Mouse (Mus musculus): ENCODE results near the gene Med4. TPM values are rescaled to one million over a fixed set of nuclear protein-coding genes. Genes with fewer than 3 reads are reported as not detected.

The Med4 gene
- total RNA-seq, 4 experiments from 2014 or later, result 10.1 to 14.5 (median 12.7) TPM

GRCm38 (mm10) chr14:73553122-73553696, 43.4 kb downstream of the Med4 start:
- no peak for DNase-seq (ENCODE audit: low spot score in 2 of 2)

Other genes starting within 250 kb of the Med4 start
- 10 to 100 TPM; 14.5 to 25.1 (median 17.4) TPM for gene Rb1, start 184.2 kb upstream of the Med4 start, total RNA-seq (2022)
- gene Itm2b, start 124.7 kb upstream of the Med4 start, total RNA-seq (2022), result 100 to 1,000 TPM; 232 to 300 (median 269) TPM
- 100 to 1,000 TPM; 374 to 423 (median 388) TPM for gene Sucla2, start 15.3 kb downstream of the Med4 start, total RNA-seq (2022)
- gene Nudt15, start 38.2 kb downstream of the Med4 start, total RNA-seq (2022), result 1 to 10 TPM; 6.6 to 8.7 (median 8.1) TPM
- gene Gm21750, start 151.2 kb downstream of the Med4 start, total RNA-seq (2022), result not detected

Data from gastrocnemius, adult 8-10 months (tissue).